Mouse (Mus musculus) right cerebral cortex, postnatal 36 days (tissue): Measurements from ENCODE around the gene Rcor2.

Source experiments
- DNase-seq, 2 experiments: peaks; one replicate each; pipeline ENCODE4 v3.0.0; 2022; ENCODE audit warnings: low spot score in 2 of 2, mixed read lengths in 1 of 2

The Rcor2 gene

DNA sequence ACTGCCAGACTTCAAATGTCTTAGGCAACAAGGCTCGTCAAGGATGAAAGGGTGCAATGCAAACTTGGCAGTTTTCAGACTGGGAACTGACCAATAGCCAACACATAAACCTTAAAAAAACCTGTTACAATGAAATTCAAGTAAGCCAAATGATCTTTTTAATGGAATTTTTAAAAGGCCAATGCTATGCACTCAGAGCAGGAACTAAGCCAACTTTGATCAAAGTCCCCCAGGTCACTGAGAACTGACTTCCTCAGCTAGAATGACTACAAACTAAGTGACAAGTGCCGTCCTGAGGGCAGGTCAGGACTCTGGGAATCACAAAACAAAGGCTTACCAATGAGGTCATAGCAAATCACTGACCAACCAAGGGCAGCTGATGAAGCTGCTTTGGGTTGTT lies 53.1 kb downstream of the Rcor2 start:
- no peak for DNase-seq

DNA sequence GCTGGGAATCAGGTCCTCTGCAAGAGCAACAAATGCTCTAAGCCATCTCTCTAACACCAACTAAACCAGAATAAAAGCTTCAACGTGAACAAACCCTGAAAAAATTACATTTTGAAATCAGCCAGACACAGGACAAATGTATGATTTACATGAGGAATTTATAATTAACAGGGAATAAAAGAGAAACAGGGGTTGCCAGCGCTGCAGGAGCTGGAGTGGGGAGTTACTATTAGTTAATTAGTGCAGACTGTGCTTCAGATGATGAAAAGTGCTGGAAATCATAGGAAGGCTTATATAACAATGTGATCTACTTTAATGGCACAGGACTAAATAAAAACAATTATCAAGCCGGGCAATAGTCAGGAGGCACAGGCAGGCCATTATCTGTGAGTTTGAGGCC lies 54.3 kb downstream of the Rcor2 start:
- no peak for DNase-seq
